ENCODE assay signal across 18 mouse cellular contexts in genomic region chr2:156473696-156474095, GRCm38 (mm10). TPM values are rescaled to one million over a fixed set of nuclear protein-coding genes. Genes with fewer than 3 reads are reported as not detected.
A peak's percentile ranks its signal among the peaks of the same experiment; 100 is the strongest.
DNase-seq lines count a peak whose midpoint lies in the region; ATAC-seq and TF ChIP-seq lines count a peak whose summit lies in the region.
"Had no signal": no experiment of that assay in that cellular context is flagged by ENCODE, and none has a peak within 500 bp of the region (broad histone marks: within the 10 kb centered on the region; RNA-seq: fewer than 3 reads in every experiment).

No protein-coding gene starts in this region.

- H3K27ac ChIP-seq in cerebellum, adult 2 months (ENCODE audit: insufficient read depth, low read length), result no peak overlapping the region
- H3K27ac ChIP-seq in heart, adult 2 months, result peak overlapping the region; percentile 12
- peak overlapping the region; percentile 82 for H3K27ac ChIP-seq in brown adipose tissue, adult 24 weeks (replicated peaks; ENCODE audit: low read depth, low read length)
- H3K27ac ChIP-seq in heart, embryonic 16.5 days (ENCODE audit: low read length), result 0 out of 2 replicates have a peak overlapping the region, but pooled peaks have one; percentile 2
- H3K27ac ChIP-seq in forebrain, embryonic 13.5 days, result no peak overlapping the region
- H3K27ac ChIP-seq: embryonic facial prominence, embryonic 10.5 days; liver, embryonic 12.5 days had no signal

- no peak for ATAC-seq in heart, embryonic 16.5 days (replicated peaks; ENCODE audit: extremely low read depth, insufficient read depth, low FRiP score)
- ATAC-seq in forebrain, embryonic 13.5 days, result no peak
- ATAC-seq: forebrain, embryonic 14.5 days; hindbrain, embryonic 16.5 days; liver, embryonic 12.5 days; midbrain, embryonic 16.5 days had no signal

- H3K4me2 ChIP-seq in heart, embryonic 16.5 days (ENCODE audit: low read depth, low read length), result no peak overlapping the region
- H3K4me2 ChIP-seq in forebrain, embryonic 13.5 days, result no peak overlapping the region

- H3K36me3 ChIP-seq in heart, adult 2 months (ENCODE audit: control insufficient read depth, insufficient read depth, low read length), result no peaks in the 10 kb centered on the region
- H3K36me3 ChIP-seq in heart, embryonic 16.5 days (ENCODE audit: control insufficient read depth, insufficient read depth), result no peaks in the 10 kb centered on the region
- H3K36me3 ChIP-seq in forebrain, embryonic 13.5 days (ENCODE audit: poor library complexity, severe bottlenecking), result no peaks in the 10 kb centered on the region
- H3K36me3 ChIP-seq: embryonic facial prominence, embryonic 10.5 days; liver, embryonic 12.5 days had no signal

- intact Hi-C loops in heart, adult 2 months (cut with DNase I), result no loop called here

- no peak for TF ChIP-seq CTCF in cerebellum, adult 2 months (IDR thresholded peaks at IDR 0.05; ENCODE audit: borderline replicate concordance, insufficient read depth, low read depth, low read length)
- no peak for TF ChIP-seq CTCF in heart, adult 2 months (IDR thresholded peaks at IDR 0.05)

- no peaks in the 10 kb centered on the region for H3K27me3 ChIP-seq in cerebellum, adult 2 months (ENCODE audit: control insufficient read depth, insufficient read depth, low read length)
- no peaks in the 10 kb centered on the region for H3K27me3 ChIP-seq in heart, adult 2 months (ENCODE audit: control insufficient read depth, insufficient read depth, low read length)
- H3K27me3 ChIP-seq in heart, embryonic 16.5 days (ENCODE audit: control insufficient read depth, insufficient read depth, low read length), result peaks cover 4% of the 10 kb centered on the region
- no peaks in the 10 kb centered on the region for H3K27me3 ChIP-seq in forebrain, embryonic 13.5 days

- no peak overlapping the region for H3K4me3 ChIP-seq in cerebellum, adult 2 months (replicated peaks; ENCODE audit: insufficient read depth, low read depth, low read length)
- H3K4me3 ChIP-seq in heart, adult 2 months, result no peak overlapping the region
- H3K4me3 ChIP-seq in brown adipose tissue, adult 24 weeks (ENCODE audit: insufficient read depth, low read depth, low read length), result no peak overlapping the region
- H3K4me3 ChIP-seq in heart, embryonic 16.5 days (ENCODE audit: low read length), result no peak overlapping the region
- H3K4me3 ChIP-seq in forebrain, embryonic 13.5 days, result no peak overlapping the region
- H3K4me3 ChIP-seq: embryonic facial prominence, embryonic 10.5 days; liver, embryonic 12.5 days had no signal

- TF ChIP-seq POLR2A in cerebellum, adult 2 months (IDR thresholded peaks at IDR 0.05; ENCODE audit: borderline replicate concordance, insufficient read depth, low read length), result no peak
- TF ChIP-seq POLR2A in heart, adult 2 months (IDR thresholded peaks at IDR 0.05; ENCODE audit: insufficient read depth, low read depth, low read length), result no peak

- WGBS in cerebellum, adult 2 months, result 80% methylated on average over 8 of the region's 8 CpGs
- WGBS in heart, adult 2 months, result 66% methylated on average over 8 of the region's 8 CpGs
- WGBS in heart, embryonic 16.5 days, result 60% methylated on average over 8 of the region's 8 CpGs
- 73% methylated on average over 8 of the region's 8 CpGs for WGBS in forebrain, embryonic 13.5 days

- TF ChIP-seq EP300 in heart, adult 2 months (IDR thresholded peaks at IDR 0.05; ENCODE audit: insufficient read depth, low read depth, low read length), result no peak

- H3K4me1 ChIP-seq in cerebellum, adult 2 months (ENCODE audit: control insufficient read depth, insufficient read depth, low read length), result peaks cover 21% of the 10 kb centered on the region
- H3K4me1 ChIP-seq in heart, adult 2 months (ENCODE audit: control insufficient read depth, insufficient read depth, low read length), result peaks cover 4% of the 10 kb centered on the region
- H3K4me1 ChIP-seq in brown adipose tissue, adult 24 weeks (ENCODE audit: control insufficient read depth, insufficient read depth, insufficient read length, low read length), result peaks cover 19% of the 10 kb centered on the region
- H3K4me1 ChIP-seq in heart, embryonic 16.5 days (ENCODE audit: control insufficient read depth, insufficient read depth, low read length), result peaks cover 36% of the 10 kb centered on the region
- H3K4me1 ChIP-seq in forebrain, embryonic 13.5 days, result peaks cover 21% of the 10 kb centered on the region

- DNase-seq in cerebellum, adult 11 months, result peak; percentile 15
- no peak for DNase-seq in cerebellum, adult 2 months
- peak; percentile 41 to 52 for DNase-seq in heart, adult 2 months
- DNase-seq in heart, adult 8-10 months (ENCODE audit: low spot score), result no peak
- DNase-seq in embryo, embryonic 10 days (ENCODE audit: low spot score), result no peak
- DNase-seq: adrenal gland, postnatal 36 days; kidney, adult 11 months; kidney, postnatal 14 days; thymus, postnatal 36 days had no signal

- H3K9me3 ChIP-seq in heart, embryonic 16.5 days (replicated peaks; ENCODE audit: control insufficient read depth, low read length), result no peaks in the 10 kb centered on the region
- no peaks in the 10 kb centered on the region for H3K9me3 ChIP-seq in forebrain, embryonic 13.5 days (replicated peaks)
- H3K9me3 ChIP-seq: embryonic facial prominence, embryonic 10.5 days; liver, embryonic 12.5 days had no signal

- no peak overlapping the region for H3K9ac ChIP-seq in heart, adult 2 months (ENCODE audit: low read depth, low read length)
- H3K9ac ChIP-seq in heart, embryonic 16.5 days (ENCODE audit: low read length), result no peak overlapping the region
- no peak overlapping the region for H3K9ac ChIP-seq in forebrain, embryonic 13.5 days
- H3K9ac ChIP-seq: liver, embryonic 12.5 days had no signal

- H3K79me2 ChIP-seq in heart, adult 2 months (replicated peaks; ENCODE audit: control insufficient read depth, insufficient read depth, low read length), result no peaks in the 10 kb centered on the region

RNA-seq across cellular contexts. Expression of gene Epb41l1, which starts 53.0 kb away (rescaled TPM):
- polyA plus RNA-seq in cerebellum, adult 2 months (2012; rRNA removed), result 219 and 223 TPM in 2 replicates
- total RNA-seq in heart, adult 2 months (2021), result 1 to 10 TPM; 7.3 to 8.2 TPM
- 7.6 and 7.8 TPM in 2 replicates for polyA plus RNA-seq in heart, adult 2 months (2012; rRNA removed)
- 1 to 10 TPM; 6.5 to 9.4 (median 7.6) TPM for total RNA-seq in heart, adult 8-10 months (2022)
- polyA plus RNA-seq in brown adipose tissue, adult 24 weeks (2012; ENCODE audit: insufficient read depth, insufficient read length, missing spikeins), result 23.3 and 29.1 TPM in 2 replicates
- polyA plus RNA-seq in heart, embryonic 16.5 days (2015; fragmentation: Nextera tagmentation; extraction: Ambion mirVana), result 0.76 and 0.94 TPM in 2 replicates
- polyA plus RNA-seq in forebrain, embryonic 13.5 days (2015; fragmentation: Nextera tagmentation; extraction: Ambion mirVana), result 5.3 and 7.1 TPM in 2 replicates
- total RNA-seq: megakaryocyte-erythroid progenitor cell, adult 5-6 weeks had no signal

Comparison
In these comparisons a context has a peak if more than half of its experiments do, and no peak if none do; other contexts are left out.
1. DNase-seq: peak in cerebellum, adult 11 months (single experiment) and heart, adult 2 months (2 of 2); none in cerebellum, adult 2 months (0 of 2), heart, adult 8-10 months (single experiment) and embryo, embryonic 10 days (single experiment).
2. H3K27ac ChIP-seq: peak in heart, adult 2 months (single experiment), brown adipose tissue, adult 24 weeks (single experiment) and heart, embryonic 16.5 days (single experiment); none in cerebellum, adult 2 months (single experiment) and forebrain, embryonic 13.5 days (single experiment).